Mouse (Mus musculus) forebrain, embryonic 14.5 days (tissue): ENCODE measurements around the gene Cavin4. TPM values are rescaled to one million over a fixed set of nuclear protein-coding genes. Genes with fewer than 3 reads are reported as not detected.

ENCODE experiments used
- ATAC-seq: fragments of 200-750 bp; cut with Nextera tagmentation; 2 replicates; pipeline ENCODE4 v1.8.0; 2017; ENCODE audit warnings: mild to moderate bottlenecking, moderate library complexity
- DNase-seq: peaks from one replicate; pipeline ENCODE4 v3.0.0-alpha.2; 2015; ENCODE audit warnings: low spot score
- H3K27ac ChIP-seq: fragments of 300-500 bp; sonication (generic); 2 replicates; pipeline ENCODE4 v1.5.1; 2014; ENCODE audit warnings: low read depth, mild to moderate bottlenecking, control low read depth, low read length, moderate library complexity
- H3K27me3 ChIP-seq: fragments of 300-500 bp; sonication (generic); replicated peaks from 2 replicates; pipeline ENCODE4 v1.6.1; 2014; ENCODE audit warnings: low read length, control low read depth, mixed read lengths; ENCODE audit not compliant: control insufficient read depth, insufficient read depth
- H3K36me3 ChIP-seq: fragments of 300-500 bp; sonication (generic); 2 replicates; pipeline ENCODE4 v1.6.1; 2014; ENCODE audit warnings: low read length, control low read depth; ENCODE audit not compliant: control insufficient read depth, insufficient read depth
- H3K4me1 ChIP-seq: fragments of 300-500 bp; sonication (generic); 2 replicates; pipeline ENCODE4 v1.6.1; 2014; ENCODE audit warnings: antibody characterized with exemption, low read length, control low read depth; ENCODE audit not compliant: control insufficient read depth, insufficient read depth
- H3K4me2 ChIP-seq: fragments of 300-500 bp; sonication (generic); 2 replicates; pipeline ENCODE4 v1.6.1; 2014; ENCODE audit warnings: mild to moderate bottlenecking, control low read depth, low read length
- H3K4me3 ChIP-seq: fragments of 300-500 bp; sonication (generic); 2 replicates; pipeline ENCODE4 v1.5.1; 2014; ENCODE audit warnings: low read depth, low read length, control low read depth
- H3K9ac ChIP-seq: fragments of 300-500 bp; sonication (generic); 2 replicates; pipeline ENCODE4 v1.6.1; 2014; ENCODE audit warnings: mild to moderate bottlenecking, low read length, control low read depth, moderate library complexity
- H3K9me3 ChIP-seq: fragments of 300-500 bp; sonication (generic); replicated peaks from 2 replicates; pipeline ENCODE4 v1.6.1; 2016; ENCODE audit warnings: low read length, control low read depth, mixed read lengths; ENCODE audit not compliant: control insufficient read depth
- WGBS: fragments of 180-500 bp; shearing (Covaris S2); extraction: QIAGEN DNeasy Blood & Tissue Kit; methylation state at CpG from one replicate; pipeline ENCODE4 v1.1.7; 2014; 5-methylcytosine and 5-hydroxymethylcytosine counted together
- polyA plus RNA-seq: library from polyadenylated mRNA; unstranded; fragments of >200 nt; fragmentation: Nextera tagmentation; extraction: Ambion mirVana; gene quantifications from 2 replicates; pipeline ENCODE4 v1.2.1, GENCODE M21; 2014

The Cavin4 gene
- polyA plus RNA-seq, 1 experiment from 2014 or later = 1.1 TPM

- Histone ChIP-seq H3K4me1 (no peaks in the 10 kb centered on the region), H3K9me3 (no peaks in the 10 kb centered on the region), H3K27me3 (no peaks in the 10 kb centered on the region), H3K36me3 (peaks cover 79% of the 10 kb centered on the region), H3K4me2 (no peak overlapping the region), H3K9ac (no peak overlapping the region), H3K27ac (no peak overlapping the region), H3K4me3 (no peak overlapping the region)
- ATAC-seq = no peak
- DNase-seq = no peak
- 95% methylated on average over 8 of the region's 8 CpGs for WGBS
Measured at GRCm38 (mm10) chr4:48656530-48656929, 6.8 kb upstream of the Cavin4 start.

GRCm38 (mm10) chr4:48660144-48660543 lies 3.2 kb upstream of the Cavin4 start:
- Histone ChIP-seq H3K36me3 (peaks cover 80% of the 10 kb centered on the region), H3K27ac (no peak overlapping the region; the same call in 1 of the 2 replicates), H3K4me2 (no peak overlapping the region), H3K27me3 (no peaks in the 10 kb centered on the region), H3K9me3 (no peaks in the 10 kb centered on the region), H3K4me1 (no peaks in the 10 kb centered on the region), H3K9ac (no peak overlapping the region), H3K4me3 (no peak overlapping the region)
- ATAC-seq (no peak), DNase-seq (no peak)
- WGBS = 92% methylated on average over 4 of the region's 4 CpGs

GRCm38 (mm10) chr4:48660619-48661575 lies 2.4 kb upstream of the Cavin4 start:
- no peak overlapping the region for H3K27ac ChIP-seq
- 69% methylated on average over 7 of the region's 7 CpGs for WGBS
- DNase-seq = peak; percentile 40
- H3K27me3 ChIP-seq = no peaks in the 10 kb centered on the region
- no peak for ATAC-seq
- H3K9me3 ChIP-seq = no peaks in the 10 kb centered on the region
- H3K9ac ChIP-seq = no peak overlapping the region
- no peak overlapping the region for H3K4me3 ChIP-seq
- H3K4me1 ChIP-seq = no peaks in the 10 kb centered on the region
- no peak overlapping the region for H3K4me2 ChIP-seq
- H3K36me3 ChIP-seq = peaks cover 80% of the 10 kb centered on the region

GRCm38 (mm10) chr4:48664021-48664420 lies 707 bp downstream of the Cavin4 start:
- 91% methylated on average over 6 of the region's 6 CpGs for WGBS
- H3K27ac ChIP-seq = no peak overlapping the region
- no peak for DNase-seq

GRCm38 (mm10) chr4:48667279-48667678 lies 4.0 kb downstream of the Cavin4 start:
- H3K4me3 ChIP-seq = no peak overlapping the region
- no peak overlapping the region for H3K4me2 ChIP-seq
- peaks cover 51% of the 10 kb centered on the region for H3K36me3 ChIP-seq
- DNase-seq (no peak), ATAC-seq (no peak)
- no peak overlapping the region for H3K27ac ChIP-seq
- H3K9ac ChIP-seq = no peak overlapping the region
- H3K9me3 ChIP-seq = no peaks in the 10 kb centered on the region
- no peaks in the 10 kb centered on the region for H3K27me3 ChIP-seq
- H3K4me1 ChIP-seq = no peaks in the 10 kb centered on the region
- 90% methylated on average over 6 of the region's 6 CpGs for WGBS

More at GRCm38 (mm10) chr4:48664021-48664420, 707 bp downstream of the Cavin4 start:
- Histone ChIP-seq H3K4me2 (no peak overlapping the region), H3K9ac (no peak overlapping the region), H3K36me3 (peaks cover 55% of the 10 kb centered on the region), H3K4me3 (no peak overlapping the region), H3K9me3 (no peaks in the 10 kb centered on the region), H3K27me3 (no peaks in the 10 kb centered on the region), H3K4me1 (no peaks in the 10 kb centered on the region)
- no peak for ATAC-seq

- H3K4me3 ChIP-seq = no peak overlapping the region
- 96% methylated on average over 5 of the region's 5 CpGs for WGBS
- H3K9me3 ChIP-seq = no peaks in the 10 kb centered on the region
- H3K9ac ChIP-seq = no peak overlapping the region
- DNase-seq = no peak
- H3K4me2 ChIP-seq = no peak overlapping the region
- H3K4me1 ChIP-seq = no peaks in the 10 kb centered on the region
- H3K27me3 ChIP-seq = no peaks in the 10 kb centered on the region
- no peak overlapping the region for H3K27ac ChIP-seq
- no peak for ATAC-seq
- H3K36me3 ChIP-seq = peaks cover 63% of the 10 kb centered on the region
Measured at GRCm38 (mm10) chr4:48672915-48673314, 9.6 kb downstream of the Cavin4 start.

GRCm38 (mm10) chr4:48674412-48674811 lies 11.1 kb downstream of the Cavin4 start:
- WGBS = 93% methylated on average over 7 of the region's 7 CpGs
- no peak overlapping the region for H3K4me3 ChIP-seq
- DNase-seq = no peak
- peaks cover 58% of the 10 kb centered on the region for H3K36me3 ChIP-seq
- no peak overlapping the region for H3K27ac ChIP-seq
- H3K9ac ChIP-seq = no peak overlapping the region
- H3K4me1 ChIP-seq = no peaks in the 10 kb centered on the region
- ATAC-seq = no peak
- H3K9me3 ChIP-seq = no peaks in the 10 kb centered on the region
- no peaks in the 10 kb centered on the region for H3K27me3 ChIP-seq
- H3K4me2 ChIP-seq = no peak overlapping the region

- no peak for DNase-seq
- no peak overlapping the region for H3K9ac ChIP-seq
- peaks cover 43% of the 10 kb centered on the region for H3K36me3 ChIP-seq
- 87% methylated on average over 13 of the region's 13 CpGs for WGBS
- H3K4me3 ChIP-seq = no peak overlapping the region
- no peak overlapping the region for H3K27ac ChIP-seq
- no peaks in the 10 kb centered on the region for H3K9me3 ChIP-seq
- ATAC-seq = no peak
- no peak overlapping the region for H3K4me2 ChIP-seq
- H3K4me1 ChIP-seq = no peaks in the 10 kb centered on the region
- no peaks in the 10 kb centered on the region for H3K27me3 ChIP-seq
Measured at GRCm38 (mm10) chr4:48676570-48677185, 13.4 kb downstream of the Cavin4 start.

GRCm38 (mm10) chr4:48677276-48677675 lies 14.0 kb downstream of the Cavin4 start:
- H3K4me1 ChIP-seq = no peaks in the 10 kb centered on the region
- no peaks in the 10 kb centered on the region for H3K9me3 ChIP-seq
- no peak overlapping the region for H3K4me2 ChIP-seq
- no peaks in the 10 kb centered on the region for H3K27me3 ChIP-seq
- H3K9ac ChIP-seq = no peak overlapping the region
- WGBS = 94% methylated on average over 8 of the region's 8 CpGs
- DNase-seq (no peak), ATAC-seq (no peak)
- no peak overlapping the region for H3K27ac ChIP-seq
- no peak overlapping the region for H3K4me3 ChIP-seq
- H3K36me3 ChIP-seq = peaks cover 37% of the 10 kb centered on the region
